Mouse (Mus musculus) small intestine, adult 10 weeks (tissue): ENCODE measurements around the gene Prpf3. TPM values are rescaled to one million over a fixed set of nuclear protein-coding genes. Genes with fewer than 3 reads are reported as not detected.

Experiments
- polyA plus RNA-seq: library from polyadenylated mRNA; stranded (reverse); fragments of 350-450 nt; fragmentation: Illumina TruSeq; extraction: RNeasy Lipid Tissue Mini Kit (QIAGEN cat#74804); gene quantifications from one replicate; pipeline ENCODE4 v1.2.3, GENCODE M21; 2014; ENCODE audit warnings: low replicate concordance

The Prpf3 gene
- polyA plus RNA-seq: 28.4 TPM

DNA sequence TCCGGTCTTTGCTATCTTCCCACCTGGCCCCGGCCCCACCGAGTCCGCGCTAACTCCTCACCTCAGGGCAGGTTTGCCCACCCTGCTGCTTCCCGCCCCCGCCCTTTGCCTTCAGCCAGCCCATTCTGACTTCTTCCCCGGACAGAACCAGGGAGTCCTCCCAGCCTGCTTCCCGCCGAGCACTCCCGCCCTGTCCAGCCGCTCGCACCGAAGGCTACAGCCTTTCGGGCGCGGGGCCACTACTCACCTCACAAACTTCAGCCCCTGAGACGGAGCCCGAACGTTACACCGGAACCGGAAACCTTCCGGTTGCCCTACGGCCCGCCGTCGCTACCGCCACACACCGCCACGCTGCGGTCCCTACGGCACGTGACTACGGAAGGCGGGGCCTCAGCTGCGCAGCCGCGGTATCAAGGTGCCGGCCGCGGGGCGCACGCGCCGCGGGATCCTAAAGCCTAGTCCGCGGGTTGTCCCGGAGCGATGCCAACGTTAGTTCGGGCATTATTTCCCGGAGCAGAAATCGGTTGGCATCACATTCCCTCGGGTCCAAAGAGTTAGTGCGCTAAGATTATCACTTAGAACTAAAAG lies at the start of gene Prpf3:
Prpf3 (minus strand) TSS at position 384 of the 588 bp plus-strand sequence.

DNA sequence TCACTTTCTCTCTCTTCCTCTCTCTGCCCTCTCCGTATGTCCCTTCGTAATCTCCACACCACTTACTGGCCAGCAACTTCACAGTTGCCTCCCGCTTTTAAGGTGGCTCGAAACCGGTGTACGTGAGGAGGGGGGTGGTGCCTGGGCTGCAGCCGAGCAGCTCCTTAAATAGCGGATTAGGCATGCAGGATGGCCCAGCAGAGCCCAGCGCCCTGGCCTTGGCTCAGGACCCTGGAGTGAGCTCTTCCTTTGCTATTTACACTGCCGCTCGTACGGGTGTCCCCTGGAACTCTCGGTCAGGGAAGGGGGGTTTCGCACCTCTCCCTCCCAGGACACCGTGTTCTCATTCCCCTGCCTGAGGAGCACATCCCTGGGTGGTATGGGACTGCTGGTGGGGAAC lies 48.9 kb upstream of the Prpf3 start, which contains the start of gene Car14:
Car14 (minus strand) TSS at position 124 of the 400 bp plus-strand sequence.

DNA sequence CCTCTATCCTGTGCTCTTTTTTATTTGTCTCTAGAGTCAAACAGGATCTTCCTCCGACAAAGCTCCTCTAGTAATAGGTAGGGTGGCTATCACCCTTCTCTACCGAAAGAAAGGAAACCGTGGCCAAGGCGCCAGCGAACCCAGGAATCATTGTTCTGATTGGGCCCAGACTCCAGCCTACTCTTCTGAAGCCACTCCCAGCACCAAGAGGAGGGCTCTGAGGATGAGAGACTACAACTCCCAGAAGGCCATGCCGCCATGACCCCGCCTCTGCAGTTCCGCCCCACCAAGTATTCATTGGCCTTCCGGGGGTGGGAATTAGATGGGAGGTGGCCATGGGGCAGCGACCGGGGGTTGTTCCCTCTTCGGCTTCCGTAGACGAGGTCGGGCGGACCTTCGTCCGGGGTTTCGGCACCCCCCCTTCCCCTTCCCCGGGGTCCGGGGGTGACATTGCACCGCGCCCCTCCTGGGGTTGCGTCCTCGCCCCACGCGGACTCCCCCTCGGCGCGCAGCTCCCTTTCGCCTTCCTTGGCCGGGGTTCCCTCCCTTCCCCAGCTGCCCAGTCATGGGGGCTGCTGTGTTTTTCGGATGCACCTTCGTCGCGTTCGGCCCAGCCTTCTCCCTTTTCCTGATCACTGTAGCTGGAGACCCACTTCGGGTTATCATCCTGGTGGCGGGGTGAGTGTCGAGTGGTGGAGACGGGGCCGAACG lies 38.1 kb upstream of the Prpf3 start, which contains the start of gene Aph1a:
Aph1a (plus strand) TSS at position 364 of the 711 bp plus-strand sequence.

GRCm38 (mm10) chr3:95891211-95892065 lies 35.8 kb upstream of the Prpf3 start, which contains the start of gene BC028528:
BC028528 (minus strand) TSS chr3:95892005.

GRCm38 (mm10) chr3:95881979-95882815 lies 26.5 kb upstream of the Prpf3 start, which contains the start of gene Ciart:
Ciart (minus strand) TSS chr3:95882251.

GRCm38 (mm10) chr3:95871392-95871867 lies 15.7 kb upstream of the Prpf3 start, which contains the start of gene Mrps21:
Mrps21 (minus strand) TSS chr3:95871519.

GRCm38 (mm10) chr3:95818571-95819288 lies 37.0 kb downstream of the Prpf3 start, which contains the start of gene Rprd2:
Rprd2 (minus strand) TSS chr3:95818863.

Other genes with a start within 250 kb of the Prpf3 start
- 78.5 TPM for gene Ensa, start 230.9 kb downstream of the Prpf3 start, polyA plus RNA-seq
- gene Mcl1, start 197.1 kb downstream of the Prpf3 start, polyA plus RNA-seq: 400 TPM
- gene Adamtsl4, start 168.0 kb downstream of the Prpf3 start, polyA plus RNA-seq: 0.37 TPM
- gene Ecm1, start 116.3 kb downstream of the Prpf3 start, polyA plus RNA-seq: 1.4 TPM
- gene Tars2, start 95.7 kb downstream of the Prpf3 start, polyA plus RNA-seq: 8.5 TPM
- gene Rprd2, start 37.0 kb downstream of the Prpf3 start, polyA plus RNA-seq: 36.2 TPM
- 2.5 TPM for gene Mrps21, start 15.6 kb upstream of the Prpf3 start, polyA plus RNA-seq
- gene Ciart, start 26.4 kb upstream of the Prpf3 start, polyA plus RNA-seq: not detected
- gene BC028528, start 36.1 kb upstream of the Prpf3 start, polyA plus RNA-seq: 26.2 TPM
- 31.0 TPM for gene Aph1a, start 38.1 kb upstream of the Prpf3 start, polyA plus RNA-seq
- 1.6 TPM for gene Car14, start 48.8 kb upstream of the Prpf3 start, polyA plus RNA-seq
- gene Anp32e, start 73.4 kb upstream of the Prpf3 start, polyA plus RNA-seq: 107 TPM
- 2.0 TPM for gene Plekho1, start 140.1 kb upstream of the Prpf3 start, polyA plus RNA-seq
- gene Vps45, start 202.6 kb upstream of the Prpf3 start, polyA plus RNA-seq: 43.1 TPM
- 18.3 TPM for gene Otud7b, start 248.6 kb upstream of the Prpf3 start, polyA plus RNA-seq